Mouse (Mus musculus) spleen, adult 10 weeks (tissue): ENCODE results near the gene Fras1. TPM values are rescaled to one million over a fixed set of nuclear protein-coding genes. Genes with fewer than 3 reads are reported as not detected.

Experiments used
- polyA plus RNA-seq: library from polyadenylated mRNA; stranded (reverse); fragments of 350-450 nt; fragmentation: Illumina TruSeq; extraction: RNeasy Lipid Tissue Mini Kit (QIAGEN cat#74804); gene quantifications from one replicate; pipeline ENCODE4 v1.2.3, GENCODE M21; 2015; ENCODE audit warnings: low replicate concordance; ENCODE audit not compliant: insufficient read depth

Fras1 gene
- 1.7 TPM for polyA plus RNA-seq

GRCm38 (mm10) chr5:96373567-96373985 lies at the start of gene Fras1:
Gene Fras1 (plus strand): TSS chr5:96373955.

GRCm38 (mm10) chr5:96792936-96793718 lies 419.4 kb downstream of the Fras1 start, which contains the start of gene Anxa3:
Gene Anxa3 (plus strand): TSS chr5:96793339.

Other genes starting within 250 kb of the Fras1 start
- 139 TPM for gene Cnot6l, start 209.8 kb upstream of the Fras1 start, polyA plus RNA-seq
- gene Mrpl1, start 164.5 kb upstream of the Fras1 start, polyA plus RNA-seq: 16.3 TPM